Mouse (Mus musculus) lung, postnatal 4 days (tissue): ENCODE data around the gene Ptchd3.

Experiments
- DNase-seq, 2 experiments: peaks; one replicate each; pipeline ENCODE4 v3.0.0; 2021

Gene Ptchd3

DNA sequence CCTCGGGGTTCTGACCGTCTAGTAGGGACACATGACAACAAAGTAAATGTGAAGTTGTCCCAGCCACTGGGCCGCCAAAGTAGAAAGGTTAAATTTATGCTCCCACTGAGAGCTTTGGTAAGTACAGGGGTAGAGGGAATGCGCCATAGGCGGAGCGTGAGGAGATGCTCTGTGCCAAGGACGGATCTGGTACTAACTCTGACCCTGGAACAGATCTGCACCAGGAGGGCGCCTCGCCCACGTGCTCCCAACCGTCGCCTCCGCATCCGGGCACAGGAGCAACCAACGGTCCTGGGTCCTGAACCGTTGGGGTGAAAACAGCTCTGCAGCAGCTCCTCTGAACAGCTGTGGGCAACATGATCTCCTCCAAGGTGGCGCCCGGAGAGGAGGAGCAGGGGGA, at the start of gene Ptchd3:
Gene Ptchd3, plus strand, starts transcription at position 301 of the 400 bp plus-strand sequence.
- DNase-seq, result no peak

DNA sequence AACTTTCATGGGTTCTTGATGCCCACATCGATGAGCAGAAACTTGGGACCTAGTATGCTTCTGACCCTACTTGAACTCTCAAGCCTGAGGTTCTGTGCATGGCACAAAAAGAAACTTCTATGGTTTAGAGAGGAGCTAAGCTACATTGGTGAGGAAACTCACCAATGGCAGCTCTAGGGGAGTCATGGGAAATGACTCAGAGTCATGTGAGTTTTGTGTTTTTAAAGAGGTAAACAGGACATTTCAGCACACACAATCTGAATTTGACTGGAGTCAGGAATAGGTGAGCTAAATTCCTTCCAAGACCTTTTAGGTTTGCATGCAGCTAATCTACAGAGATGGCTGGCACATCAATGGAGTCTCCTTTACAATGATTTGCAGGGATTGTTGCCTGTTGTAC, 48.2 kb upstream of the Ptchd3 start:
- DNase-seq, result no peak

DNA sequence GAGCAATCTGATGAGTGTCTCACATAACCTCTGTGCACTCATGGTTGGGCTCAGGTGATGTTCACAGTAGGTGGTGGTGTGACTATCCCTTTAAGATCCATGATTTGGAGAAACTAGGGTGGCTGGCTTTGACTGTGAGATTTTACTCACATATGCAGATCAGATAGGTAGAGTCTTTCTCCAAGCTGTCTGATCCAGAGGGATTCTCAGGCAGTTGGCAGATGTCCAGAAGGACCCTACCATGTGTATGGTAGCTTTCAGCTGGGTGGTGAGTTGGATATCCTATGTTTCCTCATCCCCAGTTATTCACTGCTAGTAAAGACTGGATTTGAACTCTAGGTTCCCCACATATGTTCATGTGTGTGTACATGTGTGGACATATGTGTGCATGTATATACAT, 42.6 kb upstream of the Ptchd3 start:
- DNase-seq, result no peak

DNA sequence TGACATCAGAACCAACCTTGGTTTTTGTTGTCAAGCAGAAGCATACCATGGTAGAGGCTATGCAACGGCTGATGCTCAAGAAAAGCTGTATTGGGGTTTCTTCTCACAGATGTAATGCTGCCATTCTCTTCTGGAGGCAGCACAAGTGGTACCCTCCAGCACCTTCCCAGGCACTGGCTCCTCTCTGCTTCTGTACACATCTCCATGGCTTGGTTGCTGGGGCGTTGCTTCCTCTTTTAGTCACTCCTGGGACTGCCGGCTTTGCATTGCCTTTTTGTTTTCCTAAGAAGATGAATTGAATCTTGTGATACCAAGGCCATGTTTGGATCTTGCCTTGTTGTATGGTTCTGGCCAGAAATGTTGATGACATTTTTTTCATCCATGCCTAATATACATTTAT, 40.5 kb upstream of the Ptchd3 start:
- no peak for DNase-seq

DNA sequence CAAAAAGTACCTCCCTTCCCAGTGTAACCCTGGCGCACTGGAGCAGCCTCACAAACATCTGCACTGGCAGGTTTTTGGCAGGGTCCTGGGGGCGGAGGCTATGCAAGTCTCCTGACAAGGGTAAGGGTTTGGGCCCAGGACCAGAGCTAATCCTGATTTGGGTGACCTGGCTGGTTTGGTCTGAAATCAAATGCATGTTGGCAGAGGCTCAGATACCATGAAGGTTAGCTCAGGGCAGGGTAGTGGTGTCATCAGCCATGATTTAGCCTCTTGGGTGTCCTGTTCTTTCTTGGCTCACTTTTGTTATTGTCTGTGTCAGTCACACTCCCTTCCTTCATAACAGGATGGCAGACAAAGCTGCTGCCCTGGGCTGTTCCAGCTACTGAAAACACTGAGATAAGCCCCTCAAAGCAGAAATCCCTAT, 39.4 kb upstream of the Ptchd3 start:
- DNase-seq, result peak; percentile 37 to 76

DNA sequence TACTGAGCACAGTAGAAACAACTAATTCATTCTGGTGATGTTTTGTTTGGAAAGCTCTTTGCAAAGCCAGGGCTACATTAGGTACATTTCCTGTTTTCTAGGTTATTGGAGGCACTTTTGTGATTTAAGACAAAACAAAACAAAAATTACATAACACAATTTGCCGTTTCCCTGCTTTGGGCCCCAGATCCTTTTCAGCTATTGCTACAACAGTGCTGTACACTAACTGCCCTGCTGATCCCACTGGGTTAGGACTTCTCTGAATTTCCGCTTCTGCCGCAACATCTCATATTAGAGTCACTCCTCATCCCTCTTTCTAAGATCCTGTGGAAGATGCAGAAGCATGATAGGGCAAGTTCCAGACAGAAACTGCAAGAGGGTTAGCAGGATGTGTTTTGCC, 38.6 kb upstream of the Ptchd3 start:
- no peak for DNase-seq

DNA sequence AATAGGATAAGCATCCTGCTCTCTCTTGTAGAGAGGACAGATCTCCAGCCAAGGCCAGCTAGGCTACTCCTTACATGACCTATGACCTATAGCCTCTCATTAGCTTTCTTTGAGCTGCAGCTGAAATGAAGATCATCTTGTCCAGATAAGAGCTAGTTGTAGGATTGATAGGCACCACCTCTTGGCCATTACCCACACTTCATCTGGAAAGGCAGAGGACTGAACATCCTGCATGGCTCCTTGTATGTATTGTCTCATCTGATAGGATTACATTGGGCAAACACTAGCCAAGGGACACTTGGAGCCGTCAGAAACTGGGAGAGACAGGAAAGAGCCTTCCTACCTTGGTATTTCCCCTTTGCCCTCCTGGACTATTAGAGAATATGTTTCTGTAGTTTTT, 38.1 kb upstream of the Ptchd3 start:
- DNase-seq, result no peak

DNA sequence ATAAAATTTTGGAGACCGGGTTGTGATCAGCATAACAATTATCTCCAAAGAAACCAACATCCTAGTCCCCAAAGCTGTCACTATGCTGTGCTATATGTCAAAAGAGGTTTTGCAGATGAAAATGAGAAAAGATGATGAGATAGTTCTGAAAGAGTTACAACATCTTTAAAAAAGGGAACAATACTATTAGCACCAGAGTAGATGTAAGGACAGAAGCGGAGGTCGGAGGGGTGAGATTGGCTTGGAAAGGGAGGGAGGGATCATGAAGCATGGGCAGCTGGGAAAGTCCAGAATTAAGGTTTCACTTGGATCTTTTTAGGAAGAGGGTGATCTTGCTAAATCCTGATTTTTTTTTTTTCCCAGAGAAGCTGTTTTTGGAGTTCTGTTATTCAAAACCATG, 36.5 kb upstream of the Ptchd3 start:
- no peak for DNase-seq

DNA sequence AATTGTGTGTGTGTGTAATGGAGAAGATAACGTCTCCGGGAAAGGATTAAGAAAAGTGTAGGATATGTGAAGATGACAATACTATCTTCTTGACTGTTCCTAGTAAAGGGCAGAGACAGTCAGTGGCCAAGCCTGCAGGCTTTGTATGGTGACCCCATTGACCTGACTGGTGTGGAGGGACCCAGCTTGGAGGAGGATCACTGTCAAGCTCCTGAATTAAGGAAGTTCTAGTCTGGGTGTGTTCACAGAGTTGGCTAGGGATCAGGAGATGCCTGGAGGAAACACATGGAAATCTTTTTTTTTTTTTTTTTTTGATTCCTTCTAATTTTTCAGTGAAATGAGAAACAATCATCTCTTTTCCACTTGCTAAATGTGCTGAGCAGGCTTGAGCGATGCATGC, 35.9 kb upstream of the Ptchd3 start:
- DNase-seq, result no peak

DNA sequence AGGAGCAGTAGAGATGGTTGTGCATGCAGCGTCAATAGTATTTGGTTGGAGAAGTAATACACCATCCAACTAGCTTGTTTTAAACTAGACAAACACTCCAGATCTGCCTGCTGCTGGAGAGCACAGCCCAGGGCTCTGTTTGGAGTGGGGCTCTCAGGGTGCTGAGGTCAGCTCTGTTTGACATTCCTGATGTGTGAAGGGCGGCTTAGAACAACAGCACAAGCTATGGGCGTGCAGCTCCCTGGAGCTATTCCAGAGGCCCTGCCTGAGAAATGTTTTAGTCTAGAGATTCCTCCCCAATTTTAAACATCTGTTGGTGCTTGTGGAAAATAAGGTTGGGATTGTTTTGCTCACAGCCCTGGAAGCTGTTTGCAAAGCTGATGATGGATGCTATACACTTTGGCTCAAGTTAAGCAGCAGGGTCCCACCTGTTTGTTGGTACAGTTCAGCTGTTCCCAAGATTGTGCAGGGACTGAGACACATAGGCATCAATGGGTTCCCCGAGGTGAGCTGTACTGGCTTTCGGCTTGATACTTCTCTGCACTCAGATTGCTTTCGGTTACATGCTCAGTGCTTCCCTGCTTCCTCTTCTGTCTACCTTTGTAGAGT, 35.4 kb upstream of the Ptchd3 start:
- peak; percentile 80 to 92 for DNase-seq

DNA sequence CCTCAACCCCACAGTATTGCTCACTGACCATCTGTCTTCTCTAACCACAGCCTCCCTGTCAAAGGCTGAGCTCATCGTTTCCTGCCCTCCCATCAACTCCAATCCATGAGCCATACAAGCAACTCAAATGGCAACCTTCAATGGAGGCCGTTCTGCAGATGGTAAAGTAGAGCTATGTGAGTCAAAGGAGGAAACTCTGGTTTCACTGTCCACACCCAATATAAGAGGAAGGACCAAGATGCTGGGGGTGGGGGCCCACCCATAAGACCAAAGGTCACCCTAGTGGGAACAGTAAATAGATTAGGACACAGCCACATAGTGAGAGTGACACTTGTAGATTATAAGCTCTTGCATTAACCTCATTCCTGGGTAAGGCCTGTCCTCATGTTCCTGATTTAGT, 34.1 kb upstream of the Ptchd3 start:
- peak; percentile 36 to 49 for DNase-seq

DNA sequence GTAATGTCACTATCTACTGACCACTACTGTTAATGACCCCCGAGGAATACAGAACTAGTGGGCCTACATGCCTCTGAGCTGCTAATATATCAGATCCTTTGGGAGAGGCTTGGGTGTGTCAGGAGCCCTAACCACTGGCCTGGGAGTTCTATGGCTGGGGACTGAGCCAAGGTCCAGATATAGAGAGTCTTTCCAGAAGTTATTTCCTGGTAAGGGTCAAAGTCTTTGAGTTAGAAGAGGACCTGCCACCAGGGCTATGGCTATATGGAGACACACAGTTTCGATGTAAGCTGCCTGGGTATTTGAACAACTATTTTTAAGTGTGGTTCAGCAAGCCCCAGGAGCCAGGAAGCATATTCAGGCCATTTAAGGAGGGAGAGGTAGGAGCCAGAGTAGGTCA, 31.5 kb upstream of the Ptchd3 start:
- DNase-seq, result no peak

DNA sequence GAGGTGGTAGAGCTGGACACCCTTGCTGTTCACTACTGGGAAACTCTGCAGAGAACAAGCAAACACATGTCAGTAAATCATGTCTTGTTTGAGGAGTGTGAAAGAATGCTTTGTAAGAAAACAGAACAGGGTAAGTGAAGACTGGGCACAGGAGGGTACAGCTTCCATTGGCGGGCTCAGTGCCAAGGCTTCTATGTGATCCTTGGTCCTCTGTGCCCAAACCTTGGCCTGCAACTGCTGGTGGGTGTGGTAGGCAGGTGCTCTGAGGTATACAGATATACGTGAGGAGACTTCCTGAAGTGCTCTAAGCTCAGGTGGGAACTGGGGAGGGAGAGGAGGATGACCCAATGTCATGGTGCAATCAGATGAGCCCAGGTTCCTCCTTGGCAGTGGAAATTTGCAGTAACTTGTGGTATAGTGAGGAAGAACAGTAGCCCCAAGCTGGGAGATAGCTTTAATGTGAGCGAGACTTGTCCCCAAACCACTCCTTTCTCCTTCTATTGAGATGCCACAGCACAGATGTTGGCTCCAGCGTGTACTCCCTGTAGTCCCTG, 30.2 kb upstream of the Ptchd3 start:
- DNase-seq, result no peak

DNA sequence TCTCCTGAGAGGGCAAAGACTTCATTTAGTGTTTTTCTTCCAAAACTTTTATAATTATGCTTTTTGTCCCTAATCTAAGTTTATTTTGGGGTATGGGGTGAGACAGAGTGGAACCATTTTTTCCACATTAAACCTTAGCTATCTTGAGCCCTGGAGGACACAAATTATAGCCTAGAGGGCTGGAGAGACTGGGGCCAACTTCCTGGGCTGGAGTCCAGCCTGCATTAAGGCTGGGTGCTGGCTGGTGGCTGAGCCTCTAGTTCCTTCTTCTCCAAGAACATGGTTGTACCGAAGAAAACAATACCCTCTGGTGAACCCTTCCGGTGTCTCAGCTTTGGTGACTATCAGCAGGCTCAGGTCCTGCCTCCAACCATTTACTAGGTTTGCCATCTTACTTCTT, 27.3 kb upstream of the Ptchd3 start:
- DNase-seq, result peak in 1 of 2 experiments; percentile 48

DNA sequence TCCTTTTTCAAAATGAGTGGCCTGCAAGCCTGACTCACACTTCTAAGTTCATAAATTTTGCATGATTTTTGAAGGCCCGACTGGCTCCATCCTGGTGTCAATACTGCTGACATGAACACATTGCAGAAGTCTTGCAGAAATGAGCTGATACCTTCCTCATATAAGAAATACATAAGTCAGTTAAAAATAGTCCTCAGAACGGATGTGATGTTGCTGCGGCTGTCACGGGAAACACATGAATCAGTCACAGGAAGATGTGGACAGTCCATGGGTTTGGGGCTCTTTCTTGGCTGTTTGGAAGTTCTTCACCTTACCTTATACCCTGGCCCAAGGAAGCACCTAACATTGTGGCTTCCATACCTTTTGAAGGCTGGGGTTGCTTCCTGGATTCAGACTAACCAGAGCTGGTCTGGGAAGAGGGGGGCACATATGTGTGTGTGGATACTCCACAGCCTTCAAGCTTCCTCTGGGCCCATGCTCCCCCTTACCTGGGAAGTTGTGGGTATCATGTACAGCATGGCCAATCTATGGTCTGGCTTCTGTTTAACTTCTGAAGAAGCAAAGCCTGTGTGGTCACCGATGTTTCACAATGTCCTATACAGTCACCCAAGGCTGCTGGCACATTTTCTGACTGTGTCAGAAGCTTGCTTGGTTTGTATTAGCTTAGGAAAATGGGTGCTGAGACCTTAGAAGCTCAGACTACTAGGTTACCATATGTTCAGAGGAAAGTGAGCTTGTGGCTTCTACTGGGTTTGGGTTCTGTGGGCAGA, 25.6 kb upstream of the Ptchd3 start:
- DNase-seq, result no peak

DNA sequence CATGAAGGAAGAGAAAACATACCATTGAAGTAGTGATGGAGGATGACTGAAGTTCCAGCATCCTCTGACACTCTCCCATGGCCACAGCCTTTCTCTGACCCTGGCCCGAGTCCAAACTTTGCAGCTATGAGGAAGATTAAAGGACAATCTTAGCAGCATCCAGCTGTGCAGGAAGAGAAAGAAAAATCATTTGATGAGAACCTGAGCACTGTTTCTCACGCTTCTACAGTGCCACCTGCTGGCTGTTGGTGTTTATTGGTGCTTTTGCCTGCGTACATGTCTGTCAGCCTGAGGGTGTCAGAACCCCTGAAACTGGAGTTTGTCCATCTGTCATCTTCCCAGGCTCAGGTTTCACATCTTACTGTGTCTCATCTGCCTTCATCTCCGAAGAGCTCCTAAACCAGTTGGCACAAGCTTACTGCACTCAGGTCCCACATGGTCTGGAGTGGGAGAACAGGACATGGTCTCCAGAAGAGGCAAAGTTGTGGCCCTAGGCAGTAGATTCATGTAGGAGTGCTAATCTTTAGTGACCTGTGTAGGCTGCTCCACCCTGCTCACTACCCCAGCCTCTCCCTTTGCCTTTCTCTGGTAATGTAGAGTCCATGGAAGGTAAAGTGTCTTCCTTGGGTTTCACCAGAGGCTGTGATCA, 21.7 kb upstream of the Ptchd3 start:
- peak; percentile 81 to 89 for DNase-seq

DNA sequence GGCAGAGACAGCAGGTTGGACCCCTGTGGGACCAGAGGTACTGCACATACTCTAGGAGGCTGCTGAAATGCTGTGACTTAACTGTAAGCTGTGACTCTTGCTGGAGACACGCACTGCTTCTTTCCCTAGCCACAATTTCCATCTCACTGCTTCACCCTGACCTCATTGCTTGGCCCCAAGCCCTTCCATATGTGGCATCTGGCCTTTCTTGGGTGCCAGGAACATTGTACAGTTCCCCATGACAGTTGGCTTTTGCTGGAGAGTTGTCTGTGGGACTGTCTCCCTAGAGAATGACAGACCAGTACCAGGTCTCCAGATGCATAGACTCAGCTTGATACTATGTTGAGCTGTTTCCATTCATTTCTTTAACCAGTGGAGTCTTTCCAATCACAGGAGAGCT, 21.2 kb upstream of the Ptchd3 start:
- DNase-seq, result peak in 1 of 2 experiments; percentile 55

DNA sequence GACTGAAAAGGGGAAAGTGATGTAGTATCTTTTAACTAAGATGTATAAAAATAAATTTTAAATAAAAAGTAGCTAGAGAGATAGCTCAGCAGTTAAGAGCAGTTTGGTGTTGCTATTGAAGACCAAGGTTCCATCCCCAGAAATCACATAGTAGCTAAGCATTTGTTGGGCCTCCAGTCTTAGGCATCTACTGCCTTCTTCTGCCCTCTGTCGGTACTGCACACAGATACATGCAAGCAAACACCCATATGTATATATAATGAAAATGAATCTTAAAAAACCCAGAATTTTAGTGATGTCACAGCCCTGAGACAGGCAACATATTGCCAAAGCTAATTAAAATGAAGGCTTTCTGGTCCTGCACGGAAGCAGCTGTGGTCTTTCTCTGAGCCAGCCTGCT, 15.9 kb downstream of the Ptchd3 start:
- no peak for DNase-seq

DNA sequence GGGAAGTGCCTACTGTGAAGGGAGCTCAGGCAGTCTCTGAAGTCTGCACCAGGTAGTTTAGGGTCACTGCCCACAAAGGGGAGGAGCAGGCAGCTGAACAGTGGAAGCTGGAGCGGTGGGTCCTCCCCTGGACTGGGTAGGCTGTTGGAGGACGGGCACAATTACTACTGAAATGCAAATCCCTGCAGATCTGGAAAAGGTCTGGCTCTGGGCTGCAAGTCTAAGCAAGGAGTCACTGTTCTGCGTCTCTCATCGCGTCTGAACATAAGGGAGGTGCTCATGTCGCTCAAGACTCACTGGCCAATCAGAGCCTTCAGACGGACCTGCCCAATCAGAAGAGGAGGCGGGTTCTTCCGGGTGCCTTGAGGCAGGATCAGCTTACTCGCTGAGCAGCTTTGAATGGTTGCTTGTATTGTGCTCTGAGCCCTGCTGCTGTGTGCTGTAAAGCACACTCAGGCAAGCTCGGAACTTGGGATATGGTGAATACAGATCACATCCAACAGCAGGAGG, 17.8 kb downstream of the Ptchd3 start:
- DNase-seq, result peak; percentile 83 to 86
